Comparison of ENCODE assay signal across 15 mouse cellular contexts in the genomic region with DNA sequence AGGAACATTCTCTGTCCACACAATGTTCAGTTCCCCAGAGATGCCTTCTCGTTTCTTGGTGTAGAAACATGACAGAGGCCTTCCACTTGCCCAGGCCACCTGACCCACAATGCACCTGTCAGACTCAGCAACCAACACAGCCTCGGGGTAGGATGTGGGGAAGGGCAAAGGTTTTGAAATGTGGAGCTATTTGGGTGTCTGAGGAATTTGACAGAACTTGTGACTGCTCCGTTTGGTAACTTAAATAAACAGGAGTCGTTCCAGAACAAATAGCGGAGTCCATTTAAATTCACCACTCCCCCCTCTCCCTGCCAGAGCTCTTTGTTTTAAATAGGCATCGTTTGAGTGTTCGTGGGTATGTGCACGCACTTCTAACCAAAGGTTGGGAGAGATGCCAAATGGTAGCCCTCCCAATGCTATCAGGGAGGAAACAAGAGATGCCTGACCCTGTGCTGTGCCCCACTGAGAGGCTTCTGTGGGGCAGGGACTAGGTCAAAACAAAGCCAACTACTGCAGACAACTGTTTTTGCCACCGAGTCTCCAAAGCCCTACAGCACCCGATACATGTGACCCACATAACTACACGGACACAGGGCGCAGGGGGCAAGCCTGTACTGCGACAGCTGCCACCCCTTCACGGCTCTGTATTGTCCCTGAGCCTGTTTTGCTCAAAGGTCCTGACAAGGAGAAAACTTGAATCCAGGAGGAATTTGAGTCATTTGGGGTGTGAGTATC. TPM values are rescaled to one million over a fixed set of nuclear protein-coding genes. Genes with fewer than 3 reads are reported as not detected.
DNase-seq lines count a peak whose midpoint lies in the region; ATAC-seq and TF ChIP-seq lines count a peak whose summit lies in the region.
"Had no signal": no experiment of that assay in that cellular context is flagged by ENCODE, and none has a peak within 500 bp of the region (broad histone marks: within the 10 kb centered on the region; RNA-seq: fewer than 3 reads in every experiment).

No protein-coding gene starts in this region.

- 0 out of 2 replicates have a peak, but pooled peaks cover 4% of the 10 kb centered on the region for H3K27me3 ChIP-seq in forebrain, embryonic 10.5 days (ENCODE audit: poor library complexity, severe bottlenecking)
- H3K27me3 ChIP-seq in forebrain, embryonic 14.5 days (replicated peaks; ENCODE audit: control insufficient read depth, insufficient read depth, low read length): no peaks in the 10 kb centered on the region
- no peaks in the 10 kb centered on the region for H3K27me3 ChIP-seq in limb, embryonic 14.5 days (ENCODE audit: control insufficient read depth, insufficient read depth, low read length)
- H3K27me3 ChIP-seq: forebrain, embryonic 13.5 days; hindbrain, embryonic 13.5 days; neural tube, embryonic 15.5 days had no signal

- no peak overlapping the region for H3K9ac ChIP-seq in forebrain, embryonic 14.5 days (ENCODE audit: low read length)
- H3K9ac ChIP-seq in limb, embryonic 14.5 days (ENCODE audit: low read depth, low read length, severe bottlenecking): no peak overlapping the region
- H3K9ac ChIP-seq: forebrain, embryonic 13.5 days; hindbrain, embryonic 13.5 days; neural tube, embryonic 15.5 days had no signal

- peaks cover 17% of the 10 kb centered on the region for H3K4me1 ChIP-seq in forebrain, embryonic 10.5 days
- no peaks in the 10 kb centered on the region for H3K4me1 ChIP-seq in forebrain, embryonic 14.5 days (ENCODE audit: control insufficient read depth, insufficient read depth, low read length)
- peaks cover 5% of the 10 kb centered on the region; the same call in 1 of the 2 replicates for H3K4me1 ChIP-seq in limb, embryonic 14.5 days (ENCODE audit: control insufficient read depth, insufficient read depth, low read length)
- H3K4me1 ChIP-seq: hindbrain, embryonic 13.5 days; neural tube, embryonic 15.5 days had no signal

- DNase-seq in forebrain, embryonic 10.5 days (ENCODE audit: extremely low spot score, low spot score): no peak
- DNase-seq in forebrain, embryonic 14.5 days (ENCODE audit: low spot score): no peak
- peak; percentile 46 for DNase-seq in lung, postnatal 36 days
- DNase-seq in lung, postnatal 25 days (ENCODE audit: low spot score): no peak
- peak; percentile 58 to 85 for DNase-seq in kidney, adult 8-10 months
- DNase-seq in limb, embryonic 14.5 days (ENCODE audit: low spot score): peak; percentile 59
- no peak for DNase-seq in right cerebral cortex, adult 2 months (ENCODE audit: low spot score in 2 of 2)
- no peak for DNase-seq in left cerebral cortex, adult 18-20 months (ENCODE audit: low spot score in 2 of 2)
- DNase-seq: gastrocnemius, postnatal 10 days; liver had no signal

- H3K9me3 ChIP-seq in forebrain, embryonic 10.5 days: no peaks in the 10 kb centered on the region
- no peaks in the 10 kb centered on the region for H3K9me3 ChIP-seq in forebrain, embryonic 14.5 days (replicated peaks; ENCODE audit: control insufficient read depth, low read length)
- no peaks in the 10 kb centered on the region for H3K9me3 ChIP-seq in limb, embryonic 14.5 days (ENCODE audit: control insufficient read depth, low read length)
- H3K9me3 ChIP-seq: forebrain, embryonic 13.5 days; G1E; hindbrain, embryonic 13.5 days; neural tube, embryonic 15.5 days had no signal

- H3K36me3 ChIP-seq in forebrain, embryonic 10.5 days (replicated peaks): no peaks in the 10 kb centered on the region
- no peaks in the 10 kb centered on the region for H3K36me3 ChIP-seq in forebrain, embryonic 14.5 days (ENCODE audit: control insufficient read depth, insufficient read depth, low read length)
- H3K36me3 ChIP-seq in limb, embryonic 14.5 days (ENCODE audit: control insufficient read depth, insufficient read depth, low read length): no peaks in the 10 kb centered on the region
- H3K36me3 ChIP-seq: G1E; hindbrain, embryonic 13.5 days; neural tube, embryonic 15.5 days had no signal

- ATAC-seq in forebrain, embryonic 14.5 days: no peak
- ATAC-seq in limb, embryonic 14.5 days (ENCODE audit: low FRiP score, low read depth): peak; percentile 84
- ATAC-seq: forebrain, embryonic 13.5 days had no signal

- TF ChIP-seq POLR2A in limb, embryonic 14.5 days (IDR thresholded peaks at IDR 0.05; ENCODE audit: borderline replicate concordance, extremely low read depth, insufficient read depth, insufficient read length): no peak

- 0 out of 2 replicates have a peak overlapping the region, but pooled peaks have one; percentile 44 for H3K27ac ChIP-seq in forebrain, embryonic 10.5 days
- H3K27ac ChIP-seq in forebrain, embryonic 14.5 days (ENCODE audit: low read depth, low read length): no peak overlapping the region
- H3K27ac ChIP-seq in limb, embryonic 14.5 days (replicated peaks; ENCODE audit: low read depth, low read length): no peak overlapping the region
- H3K27ac ChIP-seq: forebrain, embryonic 13.5 days; hindbrain, embryonic 13.5 days; neural tube, embryonic 15.5 days; stomach, postnatal 0 days had no signal

- no peak overlapping the region for H3K4me3 ChIP-seq in forebrain, embryonic 10.5 days
- H3K4me3 ChIP-seq in forebrain, embryonic 14.5 days (ENCODE audit: low read depth, low read length): no peak overlapping the region
- H3K4me3 ChIP-seq in limb, embryonic 14.5 days (replicated peaks; ENCODE audit: low read length): no peak overlapping the region
- H3K4me3 ChIP-seq: forebrain, embryonic 13.5 days; hindbrain, embryonic 13.5 days; neural tube, embryonic 15.5 days had no signal

- no peak overlapping the region for H3K4me2 ChIP-seq in forebrain, embryonic 14.5 days (ENCODE audit: low read length)
- H3K4me2 ChIP-seq in limb, embryonic 14.5 days (replicated peaks; ENCODE audit: low read depth, low read length, severe bottlenecking): no peak overlapping the region
- H3K4me2 ChIP-seq: forebrain, embryonic 13.5 days; hindbrain, embryonic 13.5 days; neural tube, embryonic 15.5 days had no signal

- WGBS in forebrain, embryonic 10.5 days: 78% methylated on average over 14 of the region's 14 CpGs
- WGBS in forebrain, embryonic 14.5 days: 51% methylated on average over 14 of the region's 14 CpGs
- WGBS in limb, embryonic 14.5 days: 54% methylated on average over 14 of the region's 14 CpGs

RNA-seq across cellular contexts. Expression of a gene that starts 23.7 kb away (rescaled TPM):
- polyA plus RNA-seq in forebrain, embryonic 10.5 days (2016; fragmentation: Nextera tagmentation; extraction: Ambion mirVana): 0.06 and 0.07 TPM in 2 replicates
- 0.66 and 1.8 TPM in 2 replicates for polyA plus RNA-seq in forebrain, embryonic 14.5 days (2014; fragmentation: Nextera tagmentation; extraction: Ambion mirVana)
- 1.2 and 1.3 TPM in 2 replicates for polyA plus RNA-seq in limb, embryonic 14.5 days (2012; rRNA removed)
- polyA plus RNA-seq in limb, embryonic 14.5 days (2014; fragmentation: Nextera tagmentation; extraction: Ambion mirVana): 0.61 and 1.3 TPM in 2 replicates
- total RNA-seq in left cerebral cortex, adult 18-20 months (2021): 1 to 10 TPM; 1.6 to 2.7 TPM
- polyA plus RNA-seq: G1E had no signal

Comparison
In these comparisons a context has a peak if more than half of its experiments do, and no peak if none do; other contexts are left out.
1. DNase-seq: peak in lung, postnatal 36 days (single experiment), kidney, adult 8-10 months (2 of 2) and limb, embryonic 14.5 days (single experiment); none in forebrain, embryonic 10.5 days (single experiment), forebrain, embryonic 14.5 days (single experiment), lung, postnatal 25 days (single experiment), right cerebral cortex, adult 2 months (0 of 2) and left cerebral cortex, adult 18-20 months (0 of 2).